Mouse (Mus musculus) heart, adult 8-10 months (tissue): ENCODE measurements at regions not wholly inside any gene's neighbourhood (a gene's known extent, or its start where the extent isn't known, plus 50 kb on each side); places are given as distances from the start of the nearest gene placed in this dataset.

ENCODE experiments used
- DNase-seq: peaks from one replicate; pipeline ENCODE4 v3.0.0; 2022; ENCODE audit warnings: low spot score

- DNase-seq, result no peak
Observed at GRCm38 (mm10) chr5:118815783-118816182, 255.3 kb downstream of the Med13l start.

GRCm38 (mm10) chr5:118818294-118818693 lies 257.8 kb downstream of the Med13l start:
- no peak for DNase-seq

DNA sequence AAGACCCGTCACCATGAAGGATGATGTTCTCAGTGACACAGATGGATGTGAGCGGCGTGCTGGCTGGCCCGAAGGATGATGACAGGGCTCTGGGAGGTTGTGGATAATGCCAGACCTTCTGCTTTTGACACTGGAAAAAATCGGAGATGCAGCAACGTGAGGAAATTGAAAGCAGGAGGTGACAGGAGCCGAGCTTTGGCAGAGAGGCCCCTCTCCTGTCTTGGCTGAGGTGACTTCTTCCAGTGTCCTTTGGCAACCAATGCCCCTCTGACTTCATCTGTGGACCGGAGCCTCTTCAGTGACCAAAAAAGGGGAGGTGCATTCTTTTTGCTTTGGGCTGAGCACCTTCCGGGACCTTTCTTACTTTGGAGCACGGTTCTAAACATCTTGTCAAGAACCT lies 264.3 kb downstream of the Med13l start:
- DNase-seq, result peak; percentile 17

- no peak for DNase-seq
Observed at GRCm38 (mm10) chr5:118829031-118829698, 268.7 kb downstream of the Med13l start.

- DNase-seq, result peak; percentile 46
Observed at GRCm38 (mm10) chr5:118832701-118833100, 272.2 kb downstream of the Med13l start.

DNA sequence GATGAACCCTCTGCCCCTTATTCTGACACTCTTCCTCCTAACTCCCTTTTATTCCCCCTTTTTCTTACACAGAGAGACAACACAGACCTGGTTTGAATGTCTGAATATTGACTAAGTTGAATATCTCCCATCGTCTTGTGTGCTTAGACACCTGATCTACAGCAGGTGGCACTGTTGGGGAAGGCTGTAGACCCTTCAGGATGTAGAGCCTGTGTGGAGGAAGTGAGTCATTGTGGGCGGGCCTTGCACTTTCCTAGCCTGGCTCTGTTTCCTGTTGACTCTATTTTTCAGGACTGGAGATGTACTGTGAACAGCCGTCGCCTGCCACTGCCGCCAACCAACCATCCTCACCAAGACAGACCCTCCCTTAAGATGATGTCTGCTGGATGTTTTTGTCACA lies 273.6 kb downstream of the Med13l start:
- DNase-seq, result no peak

- no peak for DNase-seq
Observed at GRCm38 (mm10) chr5:118837001-118837400, 276.5 kb downstream of the Med13l start.

- DNase-seq, result no peak
Observed at GRCm38 (mm10) chr5:118838421-118838820, 277.9 kb downstream of the Med13l start.

- no peak for DNase-seq
Observed at GRCm38 (mm10) chr5:118839916-118840315, 279.4 kb downstream of the Med13l start.

DNA sequence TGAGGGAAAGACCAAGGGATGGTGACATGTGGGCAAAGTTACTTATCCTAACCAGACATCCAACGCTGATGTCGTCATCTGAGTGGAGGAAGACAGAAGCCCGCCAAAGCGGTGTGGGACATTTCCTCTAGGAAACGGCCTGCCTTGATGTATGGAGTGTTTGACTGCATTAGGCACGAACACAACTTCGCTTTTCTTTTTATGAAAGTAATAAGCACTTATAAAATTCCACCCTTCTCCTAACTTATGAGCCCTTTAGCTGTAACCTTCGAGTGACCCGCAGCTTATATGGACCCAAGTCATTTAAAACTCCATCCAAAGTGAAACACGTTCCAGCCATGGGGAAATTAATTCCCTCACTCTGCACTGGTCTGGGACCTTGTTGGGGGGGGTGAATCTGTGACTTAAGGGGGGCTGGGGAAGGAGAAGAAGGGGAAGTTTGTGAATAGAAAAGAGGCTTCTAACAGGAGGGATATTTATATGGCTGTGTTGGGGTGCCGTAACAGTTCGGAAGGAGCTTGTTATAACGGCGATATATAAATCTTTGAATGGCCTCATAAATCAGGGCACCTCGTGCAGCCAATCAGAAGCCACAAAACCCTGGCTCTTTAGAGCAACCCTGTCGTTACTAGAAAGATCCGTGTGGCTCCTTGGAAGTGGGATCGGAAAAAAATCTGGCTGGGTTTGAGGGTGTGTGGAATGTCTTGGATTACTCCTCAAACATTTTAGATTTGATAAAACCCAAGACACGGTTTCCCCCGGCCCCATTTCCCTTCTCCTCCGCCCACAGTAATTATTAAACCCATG lies 280.9 kb downstream of the Med13l start:
- DNase-seq, result no peak

- no peak for DNase-seq
Observed at GRCm38 (mm10) chr5:118842017-118842396, 281.5 kb downstream of the Med13l start.

DNA sequence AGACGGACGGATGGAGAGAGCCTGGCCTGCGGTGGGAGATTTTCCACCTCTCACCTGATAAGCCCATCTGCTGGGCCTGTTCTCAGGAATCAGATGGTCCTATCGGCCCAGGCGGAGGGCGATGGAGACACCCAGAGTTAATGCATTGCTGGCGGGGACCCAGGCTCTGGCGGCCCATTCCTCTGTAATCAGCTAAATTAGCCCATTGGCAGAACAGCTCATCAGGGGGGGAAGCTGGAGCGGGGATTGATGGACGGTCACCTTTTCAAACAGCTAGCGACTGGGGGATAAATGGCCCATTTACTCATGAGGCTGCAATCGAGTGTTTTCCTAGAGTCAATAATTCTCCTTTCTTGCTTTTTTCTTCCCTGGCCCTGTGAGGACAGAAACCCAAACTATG lies 296.5 kb downstream of the Med13l start:
- no peak for DNase-seq

DNA sequence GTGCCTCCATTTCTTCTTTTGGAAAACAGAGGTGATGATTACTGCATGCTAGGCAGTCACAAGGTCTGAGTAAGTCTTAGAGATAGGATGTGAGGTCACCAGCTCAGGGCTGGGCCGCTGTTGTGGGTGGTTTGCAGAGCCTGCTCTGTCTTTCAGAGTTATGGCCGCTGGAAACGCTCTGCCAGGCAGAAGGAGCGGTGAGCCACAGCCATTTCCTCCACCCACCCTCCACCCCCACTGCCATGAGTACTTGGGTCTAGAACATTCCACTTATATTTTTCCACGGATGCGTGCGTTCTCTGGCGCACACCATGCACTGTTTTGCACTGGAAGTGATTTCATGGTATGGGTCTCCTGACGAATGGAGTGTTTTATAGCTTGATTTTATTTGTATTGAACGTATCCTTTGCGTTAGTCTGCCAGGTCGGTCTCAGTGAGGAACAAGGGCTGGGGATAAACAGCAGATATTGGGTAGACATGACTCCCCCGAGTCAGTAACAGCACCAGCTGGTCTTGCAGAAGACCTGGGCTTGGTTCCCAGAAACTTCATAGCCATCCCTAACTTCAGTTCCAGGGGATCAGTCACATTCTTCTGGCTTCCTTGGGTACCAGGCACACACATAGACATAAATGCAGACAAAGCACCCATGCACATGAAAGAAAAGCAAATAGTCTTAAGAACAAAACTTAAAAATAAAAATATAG lies 300.8 kb downstream of the Med13l start:
- no peak for DNase-seq

- no peak for DNase-seq
Observed at GRCm38 (mm10) chr5:118867511-118867910, 307.0 kb downstream of the Med13l start.

DNA sequence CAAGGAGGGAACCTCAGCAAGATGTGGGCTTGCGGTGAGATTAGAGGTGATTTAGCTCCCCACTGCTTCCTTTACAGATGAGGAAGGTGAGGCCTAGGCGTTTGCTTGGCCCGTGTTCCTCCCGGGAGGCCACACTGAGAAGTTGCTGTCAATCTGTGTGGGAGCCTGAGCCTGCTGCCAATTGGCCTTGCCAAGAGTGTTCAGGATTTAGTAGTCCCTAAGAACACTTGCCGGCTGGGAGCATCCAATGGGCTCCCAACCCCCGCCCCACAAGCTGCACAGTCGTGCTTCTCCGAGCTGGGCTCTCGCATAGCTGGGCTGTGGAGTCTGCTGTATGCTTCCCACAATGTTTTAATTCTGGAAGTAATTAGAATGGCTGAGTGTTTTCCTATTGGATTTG lies 308.9 kb downstream of the Med13l start:
- DNase-seq, result no peak

DNA sequence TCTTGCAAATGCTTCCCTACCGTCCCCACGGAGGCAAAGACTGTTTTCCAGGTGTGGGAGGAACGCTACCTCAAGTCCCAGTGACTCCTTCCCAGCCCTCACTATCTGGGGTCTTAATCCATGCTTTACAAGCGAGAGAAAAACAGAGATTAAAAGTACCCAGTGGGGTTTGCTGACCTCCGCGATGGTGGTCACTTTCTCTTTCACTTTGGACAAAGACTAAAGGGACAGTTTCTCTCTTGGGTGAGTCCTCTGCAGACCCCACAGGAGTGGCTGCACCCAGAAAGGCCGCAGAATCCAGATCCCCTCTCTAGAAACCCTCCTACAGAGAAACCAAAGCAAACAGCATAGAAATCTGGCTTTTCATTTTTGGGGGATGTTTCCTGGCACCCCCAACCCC lies 313.4 kb downstream of the Med13l start:
- DNase-seq, result no peak

DNA sequence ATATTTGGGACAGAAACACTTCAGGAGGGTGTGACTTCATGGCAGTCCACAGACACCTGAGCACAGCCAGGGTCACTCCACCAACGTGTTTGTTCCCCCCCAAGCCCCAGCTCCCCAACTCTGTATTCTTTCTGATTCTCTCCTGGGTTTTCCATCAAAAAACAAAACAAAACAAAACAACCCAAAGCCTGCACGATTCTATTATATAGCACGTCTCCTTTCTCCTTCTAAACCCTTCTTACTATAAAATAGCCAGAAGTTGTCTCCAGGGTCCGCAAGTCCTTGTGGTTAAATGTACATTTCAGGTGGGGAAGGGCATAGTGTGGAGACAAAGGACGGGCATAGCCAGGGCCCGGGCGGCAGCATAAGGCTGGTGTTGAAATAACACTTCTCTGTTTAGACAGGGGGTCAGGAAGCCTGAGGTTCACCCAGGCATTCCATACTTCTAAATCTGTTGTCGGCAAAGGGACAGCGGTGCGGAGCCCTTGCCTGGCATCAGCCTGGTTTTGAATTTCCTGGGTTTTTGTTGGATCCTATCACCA lies 314.7 kb downstream of the Med13l start:
- DNase-seq, result no peak

- no peak for DNase-seq
Observed at GRCm38 (mm10) chr5:118876586-118877312, 316.3 kb downstream of the Med13l start.

GRCm38 (mm10) chr5:118877313-118877669 lies 316.8 kb downstream of the Med13l start:
- DNase-seq, result peak; percentile 40

DNA sequence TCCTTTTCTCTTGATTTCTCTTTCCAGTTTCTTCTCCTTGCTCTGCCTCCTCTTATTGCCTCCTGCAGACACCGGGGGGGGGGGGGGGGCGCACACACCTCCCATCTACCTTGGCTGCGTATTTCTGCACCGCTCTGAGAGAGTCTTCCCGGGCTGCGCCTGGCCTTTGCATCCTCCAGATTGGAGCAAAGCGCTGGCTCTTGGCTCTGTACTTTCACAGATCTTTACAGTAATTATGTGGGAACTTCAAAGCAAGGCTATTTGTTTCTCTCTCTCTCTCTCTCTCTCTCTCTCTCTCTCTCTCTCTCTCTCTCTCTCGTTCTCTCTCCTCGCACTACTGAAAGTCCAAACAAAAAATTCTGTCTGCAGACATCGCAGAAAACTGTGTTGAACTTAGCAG lies 317.4 kb downstream of the Med13l start:
- DNase-seq, result no peak

- DNase-seq, result no peak
Observed at GRCm38 (mm10) chr5:118878722-118879121, 318.2 kb downstream of the Med13l start.
